Mouse (Mus musculus) bone marrow macrophage, adult 2 months (primary cell): Measurements from ENCODE around the gene Kcmf1.
"Not testable (repeated sequence)": the region's sequence is repeated elsewhere in the genome, so short reads cannot be mapped to it uniquely, and the experiment has no call there.

Source experiments
- CTCF ChIP-seq: IDR thresholded peaks from 2 replicates; pipeline ENCODE4 v1.5.1; 2012; ENCODE audit warnings: low read depth, mild to moderate bottlenecking, low read length, moderate library complexity
- POLR2A ChIP-seq: IDR thresholded peaks from 2 replicates; pipeline ENCODE4 v1.6.1; 2012; ENCODE audit warnings: mild to moderate bottlenecking, low read depth, low read length, borderline replicate concordance

DNA sequence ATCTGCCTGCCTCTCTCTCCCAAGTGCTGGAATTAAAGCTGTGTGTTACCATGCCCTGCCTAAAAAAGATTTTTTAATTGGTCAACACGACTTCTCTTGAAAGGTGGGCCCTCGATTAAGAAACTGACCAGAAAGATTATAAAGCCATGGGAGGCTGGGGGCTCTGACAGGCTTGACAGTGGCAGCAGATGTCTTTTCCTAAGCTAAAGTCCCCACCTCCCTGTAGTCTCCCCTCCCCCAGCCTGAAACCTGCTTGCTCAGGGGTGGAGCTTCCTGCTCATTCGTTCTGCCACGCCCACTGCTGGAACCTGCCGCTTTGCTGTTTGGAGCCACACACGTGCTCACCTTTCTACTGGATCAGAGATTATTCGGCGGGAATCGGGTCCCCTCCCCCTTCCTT lies 71.7 kb downstream of the Kcmf1 start:
- TF ChIP-seq CTCF, POLR2A: not testable (repeated sequence)
